Mouse (Mus musculus) bone marrow macrophage, adult 2 months (primary cell): ENCODE measurements at regions not wholly inside any gene's neighbourhood (a gene's known extent, or its start where the extent isn't known, plus 50 kb on each side); places are given as distances from the start of the nearest gene placed in this dataset.

Source experiments
- H3K27ac ChIP-seq: 2 replicates; pipeline ENCODE4 v1.5.1; 2012; ENCODE audit warnings: low read depth, low read length; ENCODE audit not compliant: insufficient read depth
- H3K4me1 ChIP-seq: 2 replicates; pipeline ENCODE4 v1.6.1; 2012; ENCODE audit warnings: low read length; ENCODE audit not compliant: control insufficient read depth, insufficient read depth
- H3K4me3 ChIP-seq: 2 replicates; pipeline ENCODE4 v1.5.1; 2012; ENCODE audit warnings: mild to moderate bottlenecking, low read length, moderate library complexity; ENCODE audit not compliant: insufficient read depth
- CTCF ChIP-seq: IDR thresholded peaks from 2 replicates; pipeline ENCODE4 v1.5.1; 2012; ENCODE audit warnings: low read depth, mild to moderate bottlenecking, low read length, moderate library complexity
- POLR2A ChIP-seq: IDR thresholded peaks from 2 replicates; pipeline ENCODE4 v1.6.1; 2012; ENCODE audit warnings: mild to moderate bottlenecking, low read depth, low read length, borderline replicate concordance

GRCm38 (mm10) chr10:96366871-96367270, 230.5 kb downstream of the Gm5426 start:
- Histone ChIP-seq H3K4me3 (no peak overlapping the region), H3K4me1 (peaks cover 6% of the 10 kb centered on the region; the same call in 1 of the 2 replicates), H3K27ac (no peak overlapping the region)
- no peak for TF ChIP-seq CTCF

- Histone ChIP-seq H3K27ac (no peak overlapping the region), H3K4me3 (no peak overlapping the region), H3K4me1 (peaks cover 24% of the 10 kb centered on the region)
- TF ChIP-seq CTCF: no peak
- TF ChIP-seq POLR2A: no peak
Measured at GRCm38 (mm10) chr10:96370547-96371320, 234.3 kb downstream of the Gm5426 start.

- TF ChIP-seq POLR2A (no peak), CTCF (no peak)
- no peak overlapping the region for H3K27ac ChIP-seq
- H3K4me3 ChIP-seq: no peak overlapping the region
- peaks cover 26% of the 10 kb centered on the region for H3K4me1 ChIP-seq
Measured at GRCm38 (mm10) chr10:96371321-96371653, 234.9 kb downstream of the Gm5426 start.

GRCm38 (mm10) chr10:96372616-96373346, 236.4 kb downstream of the Gm5426 start:
- TF ChIP-seq POLR2A (no peak), CTCF (no peak)
- H3K27ac ChIP-seq: no peak overlapping the region
- peaks cover 36% of the 10 kb centered on the region for H3K4me1 ChIP-seq
- no peak overlapping the region for H3K4me3 ChIP-seq

- peak overlapping the region; percentile 96 for H3K27ac ChIP-seq
- H3K4me1 ChIP-seq: peaks cover 43% of the 10 kb centered on the region
- no peak for TF ChIP-seq POLR2A
- TF ChIP-seq CTCF: no peak
- H3K4me3 ChIP-seq: no peak overlapping the region
Measured at GRCm38 (mm10) chr10:96373481-96373880, 237.1 kb downstream of the Gm5426 start.

GRCm38 (mm10) chr10:96374293-96375069, 238.1 kb downstream of the Gm5426 start:
- Histone ChIP-seq H3K4me3 (no peak overlapping the region), H3K27ac (peak overlapping the region; percentile 96), H3K4me1 (peaks cover 52% of the 10 kb centered on the region)
- TF ChIP-seq CTCF (no peak), POLR2A (no peak)

- peaks cover 52% of the 10 kb centered on the region for H3K4me1 ChIP-seq
Measured at GRCm38 (mm10) chr10:96375070-96375447, 238.7 kb downstream of the Gm5426 start.

GRCm38 (mm10) chr10:96377549-96377948, 239.3 kb upstream of the Btg1 start:
- no peak for TF ChIP-seq POLR2A

More at GRCm38 (mm10) chr10:96375070-96375447, 238.7 kb downstream of the Gm5426 start:
- Histone ChIP-seq H3K27ac (peak overlapping the region; percentile 96), H3K4me3 (no peak overlapping the region)
- no peak for TF ChIP-seq CTCF
- TF ChIP-seq POLR2A: no peak

GRCm38 (mm10) chr10:96379016-96379771, 237.6 kb upstream of the Btg1 start:
- Histone ChIP-seq H3K27ac (peak overlapping the region; percentile 29; the same call in 1 of the 2 replicates), H3K4me3 (no peak overlapping the region), H3K4me1 (peaks cover 34% of the 10 kb centered on the region)
- TF ChIP-seq CTCF (no peak), POLR2A (no peak)

More at GRCm38 (mm10) chr10:96377549-96377948, 239.3 kb upstream of the Btg1 start:
- no peak overlapping the region for H3K4me3 ChIP-seq
- H3K27ac ChIP-seq: peak overlapping the region; percentile 85
- peaks cover 49% of the 10 kb centered on the region for H3K4me1 ChIP-seq
